Mouse (Mus musculus) gastrocnemius, postnatal 36 days (tissue): ENCODE data around the gene Aars2. TPM values are rescaled to one million over a fixed set of nuclear protein-coding genes. Genes with fewer than 3 reads are reported as not detected.

ENCODE experiments used
- DNase-seq, 2 experiments: peaks; one replicate each; pipeline ENCODE4 v3.0.0; 2022
- intact Hi-C: fragments of 180-260 bp; cut with DNase I; formaldehyde crosslinking; loops from one replicate; pipeline ENCODE4 v1.15.1; 2025
- total RNA-seq, 2 experiments: library from RNA; stranded (reverse); gene quantifications; 2 replicates each; pipeline ENCODE4 v1.2.3; 2021

Aars2 gene
- total RNA-seq, 2 experiments from 2014 or later = 13.7 to 14.9 TPM

DNA sequence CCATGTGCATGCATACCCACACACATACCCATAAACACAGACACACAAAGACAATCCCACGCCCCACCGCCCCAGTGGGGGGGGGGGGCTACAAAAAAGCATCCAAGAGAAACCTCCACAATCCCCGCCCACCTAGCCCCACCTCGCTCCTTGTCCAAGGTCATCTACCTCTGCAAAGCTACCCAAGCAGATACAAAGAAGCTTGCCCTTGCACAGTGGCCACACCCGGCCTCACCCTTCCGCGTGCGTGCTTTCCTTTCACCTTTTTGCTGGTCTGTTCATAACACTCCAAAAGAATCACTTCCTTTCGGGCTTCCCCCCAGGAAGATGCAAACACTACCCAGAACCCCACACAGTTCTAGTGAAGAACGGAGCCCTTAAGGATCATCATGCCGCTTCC is 11.2 kb upstream of the Aars2 start:
- DNase-seq = no peak
- intact Hi-C loops = no loop called here

GRCm38 (mm10) chr17:45498397-45498796 is 8.2 kb upstream of the Aars2 start:
- intact Hi-C loops = no loop called here
- no peak for DNase-seq

GRCm38 (mm10) chr17:45499516-45499915 is 7.1 kb upstream of the Aars2 start:
- intact Hi-C loops = no loop called here

GRCm38 (mm10) chr17:45500981-45501380 is 5.7 kb upstream of the Aars2 start:
- intact Hi-C loops = no loop called here

More at GRCm38 (mm10) chr17:45499516-45499915, 7.1 kb upstream of the Aars2 start:
- no peak for DNase-seq

GRCm38 (mm10) chr17:45502324-45502723 is 4.3 kb upstream of the Aars2 start:
- intact Hi-C loops = no loop called here
- DNase-seq = no peak

More at GRCm38 (mm10) chr17:45500981-45501380, 5.7 kb upstream of the Aars2 start:
- DNase-seq = no peak

DNA sequence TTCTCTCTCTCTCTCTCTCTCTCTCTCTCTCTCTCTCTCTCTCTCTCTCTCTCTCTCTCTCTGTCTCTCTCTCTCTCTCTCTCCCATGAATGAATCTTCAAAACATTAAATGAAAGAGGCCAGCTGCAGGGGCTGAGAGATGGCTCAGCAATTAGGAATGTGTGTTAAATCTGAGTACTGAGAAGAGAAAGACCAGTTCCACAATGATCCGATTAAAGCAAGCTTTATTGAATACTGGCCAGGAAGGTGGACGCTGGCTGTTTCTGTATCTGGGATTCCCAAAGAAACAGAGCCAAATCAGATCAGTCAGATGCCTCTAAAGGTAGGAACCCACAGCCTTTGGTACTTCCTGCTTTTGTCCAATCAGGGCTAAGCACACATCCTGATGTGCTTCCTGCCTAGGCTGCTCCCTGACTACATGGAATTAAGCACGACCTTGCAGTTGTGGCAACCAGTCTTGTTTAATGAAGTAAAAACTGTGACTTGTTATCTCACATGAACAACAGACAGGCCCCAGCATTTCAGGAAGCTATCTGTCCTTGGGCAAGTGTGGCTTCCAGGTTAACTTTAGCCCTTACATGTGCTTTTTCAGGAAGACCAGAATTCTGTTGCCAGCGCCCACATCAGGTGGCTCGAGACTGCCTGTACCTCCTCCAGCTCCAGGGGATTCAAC is 3.2 kb upstream of the Aars2 start:
- intact Hi-C loops = no loop called here
- no peak for DNase-seq

DNA sequence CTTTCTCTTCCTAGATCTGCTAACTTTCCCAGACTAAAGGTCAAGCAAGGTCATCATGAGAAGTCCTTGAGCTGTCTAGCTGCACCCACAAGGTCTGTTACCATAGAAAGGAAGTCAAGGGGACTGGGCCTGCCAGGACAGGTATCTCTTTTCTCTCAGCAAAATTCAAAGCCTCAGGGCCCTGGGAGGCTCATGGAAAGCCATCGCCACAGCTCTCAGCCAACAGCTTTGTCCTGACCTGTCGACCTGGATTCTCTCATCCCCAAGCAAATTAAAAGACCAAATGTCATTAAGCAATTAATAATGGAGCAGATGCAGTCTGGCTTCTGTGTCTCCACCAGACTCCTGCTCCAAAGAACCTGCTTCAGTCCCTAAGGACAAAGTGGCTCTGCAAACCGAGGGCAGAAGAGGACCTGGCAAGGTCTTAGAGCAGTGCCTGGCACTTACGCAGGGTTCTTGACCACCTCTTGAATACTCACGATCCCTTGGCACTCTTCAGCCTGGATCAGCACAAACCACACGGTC is 638 bp upstream of the Aars2 start:
- intact Hi-C loops = no loop called here
- no peak for DNase-seq

- intact Hi-C loops = no loop called here
These were observed 4.2 kb downstream of the Aars2 start for GRCm38 (mm10) chr17:45510871-45511270.

GRCm38 (mm10) chr17:45511757-45512156 is 5.1 kb downstream of the Aars2 start:
- DNase-seq = no peak
- intact Hi-C loops = no loop called here

More at GRCm38 (mm10) chr17:45510871-45511270, 4.2 kb downstream of the Aars2 start:
- no peak for DNase-seq

GRCm38 (mm10) chr17:45515204-45515726 is 8.6 kb downstream of the Aars2 start:
- no peak for DNase-seq
- intact Hi-C loops = loop anchor here (5.0 kb wide), 1 partner anchor 127 kb away; no protein-coding TSS in a partner anchor

DNA sequence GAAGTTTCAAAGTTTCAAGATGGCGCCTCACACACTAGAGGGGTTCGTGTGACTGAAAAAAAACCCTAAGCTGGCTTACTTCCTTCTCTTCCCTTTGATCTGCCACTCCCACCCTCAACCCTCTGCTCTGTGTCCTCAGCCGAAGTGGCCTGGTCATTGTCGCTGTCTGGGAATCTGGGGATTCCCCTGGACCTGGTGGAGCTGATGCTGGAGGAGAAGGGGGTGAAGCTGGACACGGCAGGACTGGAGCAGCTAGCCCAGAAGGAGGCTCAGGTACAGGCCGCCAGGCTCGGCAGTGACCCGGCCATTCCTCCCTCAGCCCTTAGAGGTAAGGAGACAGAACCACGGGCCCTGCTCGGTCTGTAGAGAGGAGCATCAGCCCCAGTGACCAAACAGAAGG is 9.2 kb downstream of the Aars2 start:
- intact Hi-C loops = loop anchor here (2.0 to 5.0 kb wide), 2 partner anchors 37 to 126 kb away; no protein-coding TSS in a partner anchor
- no peak for DNase-seq

- peak; percentile 58 to 61 for DNase-seq
- intact Hi-C loops = loop anchor here (2.0 to 5.0 kb wide), 2 partner anchors 36 to 126 kb away; no protein-coding TSS in a partner anchor
These were observed 9.8 kb downstream of the Aars2 start for GRCm38 (mm10) chr17:45516488-45516887.

DNA sequence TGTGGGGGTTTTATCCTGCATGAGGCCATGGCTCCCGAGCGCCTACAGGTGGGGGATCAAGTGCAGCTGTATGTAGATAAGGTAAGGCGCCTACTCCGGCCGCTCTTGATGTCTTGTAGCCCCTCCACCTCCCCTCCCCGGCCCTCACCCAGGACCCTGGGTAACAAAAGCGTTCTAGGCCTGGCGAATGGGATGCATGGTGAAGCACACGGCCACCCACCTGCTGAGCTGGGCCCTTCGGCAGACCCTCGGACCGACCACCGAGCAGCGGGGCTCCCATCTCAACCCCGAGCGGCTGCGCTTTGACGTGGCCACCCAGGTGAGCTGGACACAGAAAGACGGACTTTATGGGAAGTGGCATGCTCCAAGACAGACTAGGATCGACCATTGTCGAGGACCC is 10.5 kb downstream of the Aars2 start:
- intact Hi-C loops = loop anchor here (2.0 to 5.0 kb wide), 2 partner anchors 36 to 125 kb away; no protein-coding TSS in a partner anchor

DNA sequence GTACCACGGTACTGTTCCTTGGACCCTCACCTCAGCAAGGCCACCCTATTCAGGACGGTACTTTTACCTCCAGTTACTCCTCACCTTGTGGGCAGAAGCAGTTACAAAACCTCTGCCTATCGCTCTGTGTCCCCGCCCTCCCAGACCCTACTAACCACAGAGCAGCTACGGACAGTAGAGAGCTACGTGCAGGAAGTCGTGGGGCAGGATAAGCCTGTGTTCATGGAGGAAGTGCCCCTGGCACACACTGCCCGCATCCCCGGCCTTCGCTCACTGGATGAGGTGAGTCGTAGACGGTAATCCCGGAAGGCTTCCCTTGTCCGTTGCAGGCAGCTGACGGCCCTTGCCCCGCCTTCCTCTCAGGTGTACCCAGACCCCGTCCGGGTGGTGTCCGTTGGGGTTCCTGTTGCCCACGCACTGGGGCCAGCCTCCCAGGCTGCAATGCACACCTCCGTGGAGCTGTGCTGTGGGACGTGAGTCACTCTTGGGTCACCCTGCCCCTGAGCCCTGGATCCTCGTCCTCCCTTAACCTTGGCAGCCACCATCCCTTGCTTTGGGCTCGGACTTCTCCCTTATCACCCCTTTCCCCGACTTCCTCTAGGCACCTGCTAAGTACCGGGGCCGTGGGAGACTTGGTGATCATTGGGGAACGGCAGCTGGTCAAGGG is 11.0 kb downstream of the Aars2 start:
- intact Hi-C loops = loop anchor here (2.0 to 5.0 kb wide), 2 partner anchors 35 to 125 kb away; no protein-coding TSS in a partner anchor

More for the DNA sequence above, 10.5 kb downstream of the Aars2 start:
- DNase-seq = no peak

DNA sequence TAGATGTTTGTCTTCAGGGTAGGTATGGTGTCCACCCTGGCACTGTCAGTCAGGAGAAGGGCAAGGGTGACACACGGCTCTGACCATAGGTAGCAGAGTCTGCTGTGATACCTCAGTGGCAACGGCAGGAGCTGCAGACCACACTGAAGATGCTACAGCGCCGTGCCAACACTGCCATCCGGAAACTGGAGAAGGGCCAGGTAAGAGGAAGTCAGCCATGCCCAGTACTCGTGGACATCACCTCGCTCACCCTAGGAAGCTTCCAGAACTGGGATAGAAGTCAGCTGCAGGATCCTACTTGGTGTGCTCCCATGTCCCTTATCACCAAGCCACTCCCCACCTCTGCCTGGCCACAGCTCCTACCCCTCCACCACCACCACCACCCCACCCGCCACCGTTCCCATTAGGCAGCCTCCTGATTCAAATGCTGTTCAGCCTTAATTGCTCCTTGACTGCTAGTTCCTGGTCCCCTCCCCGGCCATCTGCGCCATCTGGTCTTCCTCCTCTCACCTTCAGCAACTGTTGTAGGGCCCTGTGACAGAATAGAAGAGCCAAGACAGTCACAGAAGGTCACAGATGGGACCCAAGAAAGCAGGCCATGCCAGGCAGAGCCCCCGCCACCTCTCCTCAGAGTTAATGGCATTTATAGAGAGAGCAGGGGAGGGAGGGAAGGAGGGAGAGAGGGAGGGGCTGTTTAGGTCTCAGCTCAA is 12.3 kb downstream of the Aars2 start:
- DNase-seq = no peak
- intact Hi-C loops = loop anchor here (5.0 kb wide), 1 partner anchor 123 kb away; no protein-coding TSS in a partner anchor

More for the DNA sequence above, 11.0 kb downstream of the Aars2 start:
- no peak for DNase-seq

DNA sequence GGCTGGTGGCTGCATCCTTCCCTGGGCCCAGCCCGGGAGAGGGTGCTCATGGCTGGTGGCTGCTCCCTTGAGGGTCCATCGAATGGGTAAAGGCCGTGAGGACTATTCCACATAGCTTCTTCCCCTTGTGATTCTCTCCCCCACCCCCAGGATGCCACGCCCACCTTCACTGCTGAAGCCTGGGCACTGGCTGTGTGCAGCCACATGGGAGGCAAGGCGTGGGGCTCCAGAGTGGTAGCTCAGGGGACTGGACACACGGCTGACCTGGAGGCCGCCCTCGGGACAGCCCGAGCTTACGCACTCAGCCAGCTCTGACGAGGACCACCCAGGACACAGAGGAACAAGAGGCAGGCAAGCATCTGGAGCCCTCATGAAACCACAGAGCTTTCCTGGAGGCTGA is 13.5 kb downstream of the Aars2 start:
- DNase-seq = no peak
- intact Hi-C loops = no loop called here

GRCm38 (mm10) chr17:45523263-45523662 is 16.6 kb downstream of the Aars2 start, which contains the start of gene Tcte1:
Gene Tcte1 (plus strand): TSS chr17:45523434.
- DNase-seq = no peak
- intact Hi-C loops = no loop called here

GRCm38 (mm10) chr17:45524961-45525360 is 18.3 kb downstream of the Aars2 start:
- intact Hi-C loops = no loop called here
- DNase-seq = no peak

DNA sequence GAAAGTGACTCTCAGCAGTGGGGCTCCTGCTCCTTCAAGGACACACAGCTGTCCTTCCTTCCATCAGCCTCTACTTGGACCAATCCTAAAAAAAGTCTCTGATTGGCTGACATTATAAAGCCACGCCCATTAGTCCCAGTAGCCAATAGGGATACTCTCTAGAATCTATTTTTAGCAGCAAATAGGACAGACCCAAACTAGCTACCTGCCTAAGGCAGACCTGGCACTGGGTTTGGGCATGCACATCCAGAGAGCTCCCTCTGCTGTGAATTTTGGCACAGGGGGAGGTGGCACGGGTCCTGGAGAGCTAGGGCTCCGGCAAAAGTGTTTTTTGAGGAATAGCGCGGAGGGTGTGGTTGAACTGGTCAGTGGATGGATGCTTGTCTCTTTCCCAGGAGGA is 19.9 kb downstream of the Aars2 start:
- intact Hi-C loops = no loop called here

DNA sequence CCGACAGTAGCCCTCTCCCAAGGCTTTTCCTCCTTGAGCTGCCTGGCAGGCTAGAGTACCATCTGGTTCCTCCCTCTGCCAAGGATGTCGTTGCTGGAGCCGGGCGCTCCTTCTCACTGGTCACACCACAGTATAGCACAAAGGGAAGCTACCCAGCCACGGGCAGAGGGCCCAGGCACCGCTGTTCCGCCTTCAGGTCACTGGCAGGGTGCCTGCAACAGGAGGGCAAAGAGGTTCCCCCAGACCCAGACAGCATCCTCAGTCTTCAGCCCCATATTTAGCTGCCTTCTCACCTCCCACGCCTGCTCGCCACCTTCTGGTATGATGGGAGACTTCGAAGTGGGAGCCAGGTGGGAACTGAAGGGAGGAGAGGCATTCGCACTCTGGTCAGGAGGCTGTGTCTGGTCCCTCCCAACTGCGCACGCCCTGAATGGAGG is 23.7 kb downstream of the Aars2 start:
- no peak for DNase-seq
- intact Hi-C loops = no loop called here

More for the DNA sequence above, 19.9 kb downstream of the Aars2 start:
- no peak for DNase-seq
